Mouse (Mus musculus) right cerebral cortex, postnatal 25 days (tissue): ENCODE results near the gene Gm20388.
"Not testable (repeated sequence)": the region's sequence is repeated elsewhere in the genome, so short reads cannot be mapped to it uniquely, and the experiment has no call there.

ENCODE experiments used
- DNase-seq: peaks from one replicate; pipeline ENCODE4 v3.0.0; 2022

Gm20388 gene

GRCm38 (mm10) chr8:123980239-123980638 is 4069.6 kb downstream of the Gm20388 start:
- DNase-seq: no peak

- DNase-seq: peak; percentile 24
Observed at GRCm38 (mm10) chr8:123981674-123982073, 4071.0 kb downstream of the Gm20388 start.

GRCm38 (mm10) chr8:123982291-123982793 is 4071.7 kb downstream of the Gm20388 start:
- DNase-seq: peak; percentile 40

- peak; percentile 73 for DNase-seq
Observed at GRCm38 (mm10) chr8:123982826-123983400, 4072.3 kb downstream of the Gm20388 start, which contains the start of gene Abcb10. TSS of gene Abcb10 (minus strand) at chr8:123983122.

- DNase-seq: no peak
Observed at GRCm38 (mm10) chr8:123988605-123989038, 4078.0 kb downstream of the Gm20388 start.

- no peak for DNase-seq
Observed at GRCm38 (mm10) chr8:123989128-123989527, 4078.5 kb downstream of the Gm20388 start.

- no peak for DNase-seq
Observed at GRCm38 (mm10) chr8:123990277-123991049, 4079.8 kb downstream of the Gm20388 start.

GRCm38 (mm10) chr8:123992587-123992986 is 4081.9 kb downstream of the Gm20388 start:
- DNase-seq: no peak

- no peak for DNase-seq
Observed at GRCm38 (mm10) chr8:123993597-123993996, 4083.0 kb downstream of the Gm20388 start.

GRCm38 (mm10) chr8:123993997-123994396 is 4083.4 kb downstream of the Gm20388 start:
- DNase-seq: no peak

- DNase-seq: no peak
Observed at GRCm38 (mm10) chr8:123999568-123999967, 4088.9 kb downstream of the Gm20388 start.

- DNase-seq: no peak
Observed at GRCm38 (mm10) chr8:124002546-124003108, 4092.0 kb downstream of the Gm20388 start.

GRCm38 (mm10) chr8:124007829-124008228 is 4097.2 kb downstream of the Gm20388 start:
- no peak for DNase-seq

- no peak for DNase-seq
Observed at GRCm38 (mm10) chr8:124011580-124011979, 4100.9 kb downstream of the Gm20388 start.

- no peak for DNase-seq
Observed at GRCm38 (mm10) chr8:124011989-124012586, 4101.4 kb downstream of the Gm20388 start.

- DNase-seq: not testable (repeated sequence)
Observed at GRCm38 (mm10) chr8:124014299-124014698, 4103.7 kb downstream of the Gm20388 start.

GRCm38 (mm10) chr8:124014751-124015150 is 4104.1 kb downstream of the Gm20388 start:
- DNase-seq: no peak

GRCm38 (mm10) chr8:124019782-124020181 is 4109.1 kb downstream of the Gm20388 start:
- no peak for DNase-seq

- no peak for DNase-seq
Observed at GRCm38 (mm10) chr8:124020439-124021236, 4110.0 kb downstream of the Gm20388 start.

- DNase-seq: peak; percentile 95
Observed at GRCm38 (mm10) chr8:124021237-124022227, 4110.9 kb downstream of the Gm20388 start, which contains the start of the genes Taf5l and Urb2. TSS of gene Taf5l (minus strand) at chr8:124021397. TSS of gene Urb2 (plus strand) at chr8:124021508.

- not testable (repeated sequence) for DNase-seq
Observed at GRCm38 (mm10) chr8:124026265-124026664, 4115.6 kb downstream of the Gm20388 start.
